8 mouse cellular contexts compared by ENCODE assay signal in genomic region chr12:105785000-105785774, GRCm38 (mm10). TPM values are rescaled to one million over a fixed set of nuclear protein-coding genes. Genes with fewer than 3 reads are reported as not detected.
A peak's percentile ranks its signal among the peaks of the same experiment; 100 is the strongest.
DNase-seq lines count a peak whose midpoint lies in the region; ATAC-seq and TF ChIP-seq lines count a peak whose summit lies in the region.

No protein-coding gene starts in this region.

- peak; percentile 69 for DNase-seq in layer of hippocampus, adult 11-12 months (ENCODE audit: low spot score)
- DNase-seq in layer of hippocampus, postnatal 14 days (ENCODE audit: low spot score in 2 of 2), result no peak
- DNase-seq in c-Kit-positive CD71-negative TER-119-negative erythroid progenitor cells, embryonic 14.5 days (ENCODE audit: low read depth), result peak; percentile 56
- peak; percentile 65 to 72 for DNase-seq in gastrocnemius, postnatal 4 days (ENCODE audit: low spot score in 2 of 2)
- DNase-seq in liver, adult 2 months (ENCODE audit: extremely low read depth, low read depth, low spot score), result peak; percentile 50

- WGBS in intestine, embryonic 15.5 days, result under 1% methylated on average over 49 of the region's 53 CpGs
- WGBS in liver, adult 2 months, result 1% methylated on average over 52 of the region's 53 CpGs
- WGBS in midbrain, embryonic 16.5 days, result under 1% methylated on average over 42 of the region's 53 CpGs
- whole genome bisulfite sequencing in stomach, embryonic 14.5 days, result under 1% methylated on average over 48 of the region's 53 CpGs

- peaks cover 2% of the 10 kb centered on the region; the same call in 1 of the 2 replicates for H3K4me1 ChIP-seq in intestine, embryonic 15.5 days (replicated peaks)
- H3K4me1 ChIP-seq in liver, adult 2 months (ENCODE audit: control insufficient read depth, insufficient read depth, low read length), result peaks cover 15% of the 10 kb centered on the region
- peaks cover 17% of the 10 kb centered on the region for H3K4me1 ChIP-seq in midbrain, embryonic 16.5 days (ENCODE audit: control insufficient read depth, insufficient read depth, low read length)
- H3K4me1 ChIP-seq in stomach, embryonic 14.5 days (ENCODE audit: control insufficient read depth, insufficient read depth, low read length), result peaks cover 11% of the 10 kb centered on the region; the same call in 1 of the 2 replicates

- no peaks in the 10 kb centered on the region for H3K27me3 ChIP-seq in intestine, embryonic 15.5 days (replicated peaks)
- no peaks in the 10 kb centered on the region for H3K27me3 ChIP-seq in liver, adult 2 months (ENCODE audit: control insufficient read depth, insufficient read depth, low read length)
- H3K27me3 ChIP-seq in midbrain, embryonic 16.5 days (ENCODE audit: control insufficient read depth, insufficient read depth, low read depth, low read length), result no peaks in the 10 kb centered on the region
- no peaks in the 10 kb centered on the region for H3K27me3 ChIP-seq in stomach, embryonic 14.5 days (ENCODE audit: control insufficient read depth, insufficient read depth, low read length)

- no peaks in the 10 kb centered on the region for H3K9me3 ChIP-seq in intestine, embryonic 15.5 days
- H3K9me3 ChIP-seq in midbrain, embryonic 16.5 days (replicated peaks; ENCODE audit: control insufficient read depth, low read length, poor library complexity, severe bottlenecking), result no peaks in the 10 kb centered on the region
- no peaks in the 10 kb centered on the region for H3K9me3 ChIP-seq in stomach, embryonic 14.5 days (ENCODE audit: control insufficient read depth, low read depth, low read length)

- no peaks in the 10 kb centered on the region for H3K36me3 ChIP-seq in intestine, embryonic 15.5 days
- no peaks in the 10 kb centered on the region for H3K36me3 ChIP-seq in liver, adult 2 months (ENCODE audit: control insufficient read depth, insufficient read depth, low read length)
- no peaks in the 10 kb centered on the region for H3K36me3 ChIP-seq in midbrain, embryonic 16.5 days (ENCODE audit: control insufficient read depth, insufficient read depth, low read length)
- no peaks in the 10 kb centered on the region for H3K36me3 ChIP-seq in stomach, embryonic 14.5 days (ENCODE audit: control insufficient read depth, insufficient read depth, low read length)

- peak overlapping the region; percentile 96 for H3K27ac ChIP-seq in intestine, embryonic 15.5 days
- peak overlapping the region; percentile 88 for H3K27ac ChIP-seq in liver, adult 2 months (replicated peaks; ENCODE audit: insufficient read depth, low read depth, low read length)
- H3K27ac ChIP-seq in midbrain, embryonic 16.5 days (ENCODE audit: low read length), result peak overlapping the region; percentile 97
- H3K27ac ChIP-seq in stomach, embryonic 14.5 days (ENCODE audit: low read length), result peak overlapping the region; percentile 96

- peak overlapping the region; percentile 73 for H3K4me2 ChIP-seq in intestine, embryonic 15.5 days (replicated peaks)
- H3K4me2 ChIP-seq in midbrain, embryonic 16.5 days (ENCODE audit: low read length), result peak overlapping the region; percentile 79
- H3K4me2 ChIP-seq in stomach, embryonic 14.5 days (replicated peaks; ENCODE audit: low read depth, low read length), result peak overlapping the region; percentile 49

- peak overlapping the region; percentile 91 for H3K9ac ChIP-seq in intestine, embryonic 15.5 days
- peak overlapping the region; percentile 95 for H3K9ac ChIP-seq in liver, adult 2 months (ENCODE audit: low read depth, low read length)
- H3K9ac ChIP-seq in midbrain, embryonic 16.5 days (ENCODE audit: low read depth, low read length), result peak overlapping the region; percentile 89
- peak overlapping the region; percentile 92 for H3K9ac ChIP-seq in stomach, embryonic 14.5 days (replicated peaks; ENCODE audit: low read depth, low read length)

- peak overlapping the region; percentile 90 for H3K4me3 ChIP-seq in intestine, embryonic 15.5 days (replicated peaks)
- H3K4me3 ChIP-seq in liver, adult 2 months (ENCODE audit: insufficient read depth, low read depth, low read length), result peak overlapping the region; percentile 91
- peak overlapping the region; percentile 89 for H3K4me3 ChIP-seq in midbrain, embryonic 16.5 days (ENCODE audit: low read depth, low read length)
- H3K4me3 ChIP-seq in stomach, embryonic 14.5 days (ENCODE audit: low read depth, low read length), result peak overlapping the region; percentile 87

- TF ChIP-seq POLR2A in liver, adult 2 months (IDR thresholded peaks at IDR 0.05; ENCODE audit: extremely low read depth, insufficient read depth, low read length), result no peak

- TF ChIP-seq CTCF in liver, adult 2 months (IDR thresholded peaks at IDR 0.05; ENCODE audit: low read depth, low read length), result no peak

- peaks cover 24% of the 10 kb centered on the region for H3K79me2 ChIP-seq in liver, adult 2 months (ENCODE audit: control insufficient read depth, insufficient read depth, low read length)

- peak; percentile 80 for ATAC-seq in intestine, embryonic 15.5 days
- ATAC-seq in midbrain, embryonic 16.5 days, result peak; percentile 57
- ATAC-seq in stomach, embryonic 14.5 days (ENCODE audit: insufficient number of reproducible peaks, insufficient read depth, low FRiP score, low read depth), result peak; percentile 81

RNA-seq across cellular contexts. Expression of gene Papola, which starts 0.7 kb away (rescaled TPM):
- 100 to 1,000 TPM; 128 to 149 TPM for total RNA-seq in layer of hippocampus, postnatal 14 days (2021)
- 100 to 1,000 TPM; 135 to 137 TPM for total RNA-seq in gastrocnemius, postnatal 4 days (2021)
- 189 and 225 TPM in 2 replicates for polyA plus RNA-seq in intestine, embryonic 15.5 days (2015; fragmentation: Nextera tagmentation; extraction: Ambion mirVana)
- 65.0 and 68.4 TPM in 2 replicates for total RNA-seq in liver, adult 2 months (2014; rRNA removed)
- 40.0 and 42.0 TPM in 2 replicates for polyA plus RNA-seq in liver, adult 2 months (2012; rRNA removed)
- 150 and 170 TPM in 2 replicates for polyA plus RNA-seq in midbrain, embryonic 16.5 days (2015; fragmentation: Nextera tagmentation; extraction: Ambion mirVana)
- polyA plus RNA-seq in stomach, embryonic 14.5 days (2014; fragmentation: Nextera tagmentation; extraction: Ambion mirVana), result 171 and 173 TPM in 2 replicates

Comparison
In these comparisons a context has a peak if more than half of its experiments do, and no peak if none do; other contexts are left out.
1. DNase-seq: peak in layer of hippocampus, adult 11-12 months (single experiment), c-Kit-positive CD71-negative TER-119-negative erythroid progenitor cells, embryonic 14.5 days (single experiment), gastrocnemius, postnatal 4 days (2 of 2) and liver, adult 2 months (single experiment); none in layer of hippocampus, postnatal 14 days (0 of 2).
2. Peak in every context shown above with its lines, with median percentiles within 50 percentile points of each other: ATAC-seq, H3K27ac ChIP-seq, H3K4me2 ChIP-seq, H3K4me3 ChIP-seq and H3K9ac ChIP-seq.